Mouse (Mus musculus): ENCODE measurements around the gene Gm11939. TPM values are rescaled to one million over a fixed set of nuclear protein-coding genes. Genes with fewer than 3 reads are reported as not detected.

Gm11939 gene
- not detected for polyA plus RNA-seq (2015; fragmentation: Illumina TruSeq; extraction: RNeasy Lipid Tissue Mini Kit (QIAGEN cat#74804); ENCODE audit: insufficient read depth, low replicate concordance)

GRCm38 (mm10) chr11:99559366-99559765 is at the start of gene Gm11939:
Gene Gm11939 (minus strand): TSS chr11:99559466.

GRCm38 (mm10) chr11:99603208-99603607 is 43.9 kb upstream of the Gm11939 start, which contains the start of gene Gm11938:
Gene Gm11938 (minus strand): TSS chr11:99603308.

GRCm38 (mm10) chr11:99597742-99598141 is 38.5 kb upstream of the Gm11939 start, which contains the start of gene Krtap9-3:
Gene Krtap9-3 (minus strand): TSS chr11:99598105.

GRCm38 (mm10) chr11:99590981-99591380 is 31.7 kb upstream of the Gm11939 start, which contains the start of gene Krtap1-3:
Gene Krtap1-3 (minus strand): TSS chr11:99591339.

GRCm38 (mm10) chr11:99583245-99583704 is 24.0 kb upstream of the Gm11939 start, which contains the start of gene Krtap1-4:
Gene Krtap1-4 (minus strand): TSS chr11:99583654.

GRCm38 (mm10) chr11:99580636-99581035 is 21.4 kb upstream of the Gm11939 start, which contains the start of gene Krtap1-5:
Gene Krtap1-5 (minus strand): TSS chr11:99581016.

GRCm38 (mm10) chr11:99566530-99566929 is 7.3 kb upstream of the Gm11939 start, which contains the start of gene Krtap3-1:
Gene Krtap3-1 (minus strand): TSS chr11:99566630.

GRCm38 (mm10) chr11:99556753-99557152 is 2.5 kb downstream of the Gm11939 start, which contains the start of gene Krtap3-2:
Gene Krtap3-2 (minus strand): TSS chr11:99556853.

DNA sequence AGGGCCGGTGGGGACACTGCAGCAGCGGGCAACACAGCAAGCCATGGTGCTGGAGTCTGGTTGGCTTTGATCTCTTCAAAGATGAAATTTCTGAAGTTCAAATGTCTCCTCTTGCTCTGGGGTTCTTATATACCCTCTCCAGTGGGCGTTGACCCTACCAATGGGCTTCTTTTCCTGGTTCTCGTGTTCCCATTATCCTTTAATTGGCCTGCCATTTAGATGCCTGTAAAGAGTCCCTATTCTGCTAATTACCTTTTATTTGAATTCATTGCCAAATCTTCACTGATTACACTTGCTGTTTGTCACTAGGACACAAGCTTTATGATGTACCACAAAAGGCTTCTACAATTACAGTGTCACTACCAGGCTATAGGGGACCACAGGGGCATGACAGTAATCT is 8.5 kb downstream of the Gm11939 start, which contains the start of gene Krtap3-3:
Gene Krtap3-3, minus strand, starts transcription at position 101 of the 400 bp plus-strand sequence.

GRCm38 (mm10) chr11:99521288-99521860 is 37.9 kb downstream of the Gm11939 start, which contains the start of gene Krt39:
Gene Krt39 (minus strand): TSS chr11:99521338.

Other genes starting within 250 kb of the Gm11939 start
- gene Krt25, start 236.5 kb downstream of the Gm11939 start, polyA plus RNA-seq (2015; fragmentation: Illumina TruSeq; extraction: RNeasy Lipid Tissue Mini Kit (QIAGEN cat#74804); ENCODE audit: insufficient read depth, low replicate concordance) = not detected
- not detected for gene Krt26, start 221.5 kb downstream of the Gm11939 start, polyA plus RNA-seq (2015; fragmentation: Illumina TruSeq; extraction: RNeasy Lipid Tissue Mini Kit (QIAGEN cat#74804); ENCODE audit: insufficient read depth, low replicate concordance)
- not detected for gene Krt27, start 208.4 kb downstream of the Gm11939 start, polyA plus RNA-seq (2015; fragmentation: Illumina TruSeq; extraction: RNeasy Lipid Tissue Mini Kit (QIAGEN cat#74804); ENCODE audit: insufficient read depth, low replicate concordance)
- not detected for gene Krt28, start 184.6 kb downstream of the Gm11939 start, polyA plus RNA-seq (2015; fragmentation: Illumina TruSeq; extraction: RNeasy Lipid Tissue Mini Kit (QIAGEN cat#74804); ENCODE audit: insufficient read depth, low replicate concordance)
- gene Krt10, start 170.1 kb downstream of the Gm11939 start, polyA plus RNA-seq (2015; fragmentation: Illumina TruSeq; extraction: RNeasy Lipid Tissue Mini Kit (QIAGEN cat#74804); ENCODE audit: insufficient read depth, low replicate concordance) = 6.0 TPM
- not detected for gene Krt12, start 137.2 kb downstream of the Gm11939 start, polyA plus RNA-seq (2015; fragmentation: Illumina TruSeq; extraction: RNeasy Lipid Tissue Mini Kit (QIAGEN cat#74804); ENCODE audit: insufficient read depth, low replicate concordance)
- gene Krt20, start 121.3 kb downstream of the Gm11939 start, polyA plus RNA-seq (2015; fragmentation: Illumina TruSeq; extraction: RNeasy Lipid Tissue Mini Kit (QIAGEN cat#74804); ENCODE audit: insufficient read depth, low replicate concordance) = 1.9 TPM
- not detected for gene Krt23, start 66.3 kb downstream of the Gm11939 start, polyA plus RNA-seq (2015; fragmentation: Illumina TruSeq; extraction: RNeasy Lipid Tissue Mini Kit (QIAGEN cat#74804); ENCODE audit: insufficient read depth, low replicate concordance)
- gene Krt39, start 38.1 kb downstream of the Gm11939 start, polyA plus RNA-seq (2015; fragmentation: Illumina TruSeq; extraction: RNeasy Lipid Tissue Mini Kit (QIAGEN cat#74804); ENCODE audit: insufficient read depth, low replicate concordance) = not detected
- not detected for gene Krt40, start 16.3 kb downstream of the Gm11939 start, polyA plus RNA-seq (2015; fragmentation: Illumina TruSeq; extraction: RNeasy Lipid Tissue Mini Kit (QIAGEN cat#74804); ENCODE audit: insufficient read depth, low replicate concordance)
- not detected for gene Krtap3-3, start 8.6 kb downstream of the Gm11939 start, polyA plus RNA-seq (2015; fragmentation: Illumina TruSeq; extraction: RNeasy Lipid Tissue Mini Kit (QIAGEN cat#74804); ENCODE audit: insufficient read depth, low replicate concordance)
- not detected for gene Krtap3-2, start 2.6 kb downstream of the Gm11939 start, polyA plus RNA-seq (2015; fragmentation: Illumina TruSeq; extraction: RNeasy Lipid Tissue Mini Kit (QIAGEN cat#74804); ENCODE audit: insufficient read depth, low replicate concordance)
- gene Krtap3-1, start 7.2 kb upstream of the Gm11939 start, polyA plus RNA-seq (2015; fragmentation: Illumina TruSeq; extraction: RNeasy Lipid Tissue Mini Kit (QIAGEN cat#74804); ENCODE audit: insufficient read depth, low replicate concordance) = not detected
- gene Krtap1-5, start 21.6 kb upstream of the Gm11939 start, polyA plus RNA-seq (2015; fragmentation: Illumina TruSeq; extraction: RNeasy Lipid Tissue Mini Kit (QIAGEN cat#74804); ENCODE audit: insufficient read depth, low replicate concordance) = not detected
- gene Krtap1-4, start 24.2 kb upstream of the Gm11939 start, polyA plus RNA-seq (2015; fragmentation: Illumina TruSeq; extraction: RNeasy Lipid Tissue Mini Kit (QIAGEN cat#74804); ENCODE audit: insufficient read depth, low replicate concordance) = not detected
- gene Krtap1-3, start 31.9 kb upstream of the Gm11939 start, polyA plus RNA-seq (2015; fragmentation: Illumina TruSeq; extraction: RNeasy Lipid Tissue Mini Kit (QIAGEN cat#74804); ENCODE audit: insufficient read depth, low replicate concordance) = not detected
- gene Krtap9-3, start 38.6 kb upstream of the Gm11939 start, polyA plus RNA-seq (2015; fragmentation: Illumina TruSeq; extraction: RNeasy Lipid Tissue Mini Kit (QIAGEN cat#74804); ENCODE audit: insufficient read depth, low replicate concordance) = not detected
- gene Gm11938, start 43.8 kb upstream of the Gm11939 start, polyA plus RNA-seq (2015; fragmentation: Illumina TruSeq; extraction: RNeasy Lipid Tissue Mini Kit (QIAGEN cat#74804); ENCODE audit: insufficient read depth, low replicate concordance) = not detected
- not detected for gene Gm11937, start 50.7 kb upstream of the Gm11939 start, polyA plus RNA-seq (2015; fragmentation: Illumina TruSeq; extraction: RNeasy Lipid Tissue Mini Kit (QIAGEN cat#74804); ENCODE audit: insufficient read depth, low replicate concordance)
- gene Krtap2-4, start 55.4 kb upstream of the Gm11939 start, polyA plus RNA-seq (2015; fragmentation: Illumina TruSeq; extraction: RNeasy Lipid Tissue Mini Kit (QIAGEN cat#74804); ENCODE audit: insufficient read depth, low replicate concordance) = not detected
- not detected for gene Gm11562, start 61.0 kb upstream of the Gm11939 start, polyA plus RNA-seq (2015; fragmentation: Illumina TruSeq; extraction: RNeasy Lipid Tissue Mini Kit (QIAGEN cat#74804); ENCODE audit: insufficient read depth, low replicate concordance)
- not detected for gene Krtap4-1, start 68.8 kb upstream of the Gm11939 start, polyA plus RNA-seq (2015; fragmentation: Illumina TruSeq; extraction: RNeasy Lipid Tissue Mini Kit (QIAGEN cat#74804); ENCODE audit: insufficient read depth, low replicate concordance)
- gene Krtap4-2, start 75.6 kb upstream of the Gm11939 start, polyA plus RNA-seq (2015; fragmentation: Illumina TruSeq; extraction: RNeasy Lipid Tissue Mini Kit (QIAGEN cat#74804); ENCODE audit: insufficient read depth, low replicate concordance) = not detected
- gene Krtap4-7, start 84.6 kb upstream of the Gm11939 start, polyA plus RNA-seq (2015; fragmentation: Illumina TruSeq; extraction: RNeasy Lipid Tissue Mini Kit (QIAGEN cat#74804); ENCODE audit: insufficient read depth, low replicate concordance) = not detected
- gene Gm11555, start 90.8 kb upstream of the Gm11939 start, polyA plus RNA-seq (2015; fragmentation: Illumina TruSeq; extraction: RNeasy Lipid Tissue Mini Kit (QIAGEN cat#74804); ENCODE audit: insufficient read depth, low replicate concordance) = not detected
- gene Gm11563, start 99.5 kb upstream of the Gm11939 start, polyA plus RNA-seq (2015; fragmentation: Illumina TruSeq; extraction: RNeasy Lipid Tissue Mini Kit (QIAGEN cat#74804); ENCODE audit: insufficient read depth, low replicate concordance) = not detected
- gene Krtap4-6, start 106.5 kb upstream of the Gm11939 start, polyA plus RNA-seq (2015; fragmentation: Illumina TruSeq; extraction: RNeasy Lipid Tissue Mini Kit (QIAGEN cat#74804); ENCODE audit: insufficient read depth, low replicate concordance) = not detected
- gene Gm14190, start 131.3 kb upstream of the Gm11939 start, polyA plus RNA-seq (2015; fragmentation: Illumina TruSeq; extraction: RNeasy Lipid Tissue Mini Kit (QIAGEN cat#74804); ENCODE audit: insufficient read depth, low replicate concordance) = not detected
- not detected for gene Gm14180, start 174.8 kb upstream of the Gm11939 start, polyA plus RNA-seq (2015; fragmentation: Illumina TruSeq; extraction: RNeasy Lipid Tissue Mini Kit (QIAGEN cat#74804); ENCODE audit: insufficient read depth, low replicate concordance)
- gene Gm11595, start 213.4 kb upstream of the Gm11939 start, polyA plus RNA-seq (2015; fragmentation: Illumina TruSeq; extraction: RNeasy Lipid Tissue Mini Kit (QIAGEN cat#74804); ENCODE audit: insufficient read depth, low replicate concordance) = not detected
- gene Krtap4-8, start 221.2 kb upstream of the Gm11939 start, polyA plus RNA-seq (2015; fragmentation: Illumina TruSeq; extraction: RNeasy Lipid Tissue Mini Kit (QIAGEN cat#74804); ENCODE audit: insufficient read depth, low replicate concordance) = not detected
- gene Krtap4-9, start 225.7 kb upstream of the Gm11939 start, polyA plus RNA-seq (2015; fragmentation: Illumina TruSeq; extraction: RNeasy Lipid Tissue Mini Kit (QIAGEN cat#74804); ENCODE audit: insufficient read depth, low replicate concordance) = not detected
- not detected for gene Gm11596, start 234.0 kb upstream of the Gm11939 start, polyA plus RNA-seq (2015; fragmentation: Illumina TruSeq; extraction: RNeasy Lipid Tissue Mini Kit (QIAGEN cat#74804); ENCODE audit: insufficient read depth, low replicate concordance)
- gene Gm11569, start 239.5 kb upstream of the Gm11939 start, polyA plus RNA-seq (2015; fragmentation: Illumina TruSeq; extraction: RNeasy Lipid Tissue Mini Kit (QIAGEN cat#74804); ENCODE audit: insufficient read depth, low replicate concordance) = not detected
- not detected for gene Gm11554, start 245.0 kb upstream of the Gm11939 start, polyA plus RNA-seq (2015; fragmentation: Illumina TruSeq; extraction: RNeasy Lipid Tissue Mini Kit (QIAGEN cat#74804); ENCODE audit: insufficient read depth, low replicate concordance)

Data from spleen, adult 10 weeks (tissue).